Mouse (Mus musculus) liver, postnatal 0 days (tissue): ENCODE data around the gene Bloc1s6.

Experiments
- CTCF ChIP-seq: sonication (generic); IDR thresholded peaks from 2 replicates; pipeline ENCODE4 v1.5.1; 2016; ENCODE audit warnings: antibody characterized with exemption, low read depth
- EP300 ChIP-seq: IDR thresholded peaks from 2 replicates; pipeline ENCODE4 v1.6.1; 2016; ENCODE audit warnings: antibody characterized with exemption, low read depth, mild to moderate bottlenecking

DNA sequence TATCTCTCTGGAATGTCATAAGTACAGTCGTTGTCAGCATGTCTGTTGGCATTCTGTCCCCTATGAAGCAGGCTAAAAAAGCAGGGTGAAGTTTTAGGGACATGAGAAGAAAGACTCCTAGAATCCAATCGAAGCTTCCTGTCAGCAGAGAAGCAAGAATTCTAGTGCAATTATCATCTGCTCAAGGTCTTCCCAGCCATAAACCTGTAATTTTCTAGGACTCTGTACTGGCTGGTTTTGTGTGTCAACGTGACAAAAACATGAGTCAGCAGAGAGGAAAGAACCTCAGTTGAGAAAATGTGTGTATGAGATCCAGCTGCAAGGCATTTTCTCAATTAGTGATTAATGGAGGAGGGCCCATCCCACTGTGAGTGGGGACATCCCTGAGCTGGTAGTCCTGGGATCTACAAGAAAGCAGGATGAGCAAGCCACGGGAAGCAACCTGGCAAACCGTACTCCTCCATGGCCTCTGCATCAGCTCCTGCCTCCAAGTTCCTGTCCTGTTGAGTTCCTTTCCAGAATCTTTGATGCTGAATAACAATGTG, 23.1 kb upstream of the Bloc1s6 start:
- TF ChIP-seq CTCF: no peak
- TF ChIP-seq EP300: no peak
